Comparison of ENCODE assay signal across 11 mouse cellular contexts in the genomic region with DNA sequence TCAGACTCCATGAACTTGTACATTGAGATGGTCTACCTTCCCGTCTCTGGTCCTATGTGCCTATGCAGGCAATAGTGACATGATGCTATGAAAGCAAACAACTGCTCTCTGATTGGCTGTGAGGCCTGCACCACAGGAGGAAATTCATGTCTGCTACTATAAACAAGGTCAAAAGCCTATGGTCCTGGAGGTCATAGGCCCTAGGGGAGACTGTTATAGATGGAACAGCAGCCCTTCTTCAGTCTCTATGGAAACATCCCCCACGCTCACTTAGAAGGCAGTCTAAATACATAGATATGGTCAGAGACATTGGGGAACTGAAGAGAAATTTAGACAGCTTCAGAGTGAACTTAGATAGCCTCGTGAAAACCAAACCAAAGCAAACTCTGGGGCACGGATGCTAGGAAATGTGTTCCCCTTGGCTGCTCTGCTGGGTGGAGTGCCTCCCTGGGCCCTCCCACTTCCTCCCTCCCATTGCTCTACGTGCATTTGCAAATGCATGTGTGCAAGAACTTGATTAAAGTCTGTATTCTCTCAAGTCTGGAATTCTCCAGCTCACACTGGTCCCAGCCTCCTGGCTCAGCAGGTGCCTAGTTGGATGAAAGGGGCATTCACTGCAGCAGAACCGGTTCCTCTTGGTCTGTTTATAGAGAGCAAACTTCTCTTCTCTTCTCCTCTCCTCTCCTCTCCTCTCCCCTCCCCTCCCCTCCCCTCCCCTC. TPM values are rescaled to one million over a fixed set of nuclear protein-coding genes. Genes with fewer than 3 reads are reported as not detected.
DNase-seq lines count a peak whose midpoint lies in the region; ATAC-seq lines count a peak whose summit lies in the region.
"Had no signal": no experiment of that assay in that cellular context is flagged by ENCODE, and none has a peak within 500 bp of the region (broad histone marks: within the 10 kb centered on the region; RNA-seq: fewer than 3 reads in every experiment).

No protein-coding gene starts in this region.

- H3K27me3 ChIP-seq in midbrain, embryonic 11.5 days (ENCODE audit: control insufficient read depth, insufficient read depth, low read length), result no peaks in the 10 kb centered on the region
- H3K27me3 ChIP-seq in midbrain, embryonic 10.5 days (ENCODE audit: low read depth, poor library complexity, severe bottlenecking), result no peaks in the 10 kb centered on the region
- H3K27me3 ChIP-seq in stomach, embryonic 14.5 days (ENCODE audit: control insufficient read depth, insufficient read depth, low read length), result no peaks in the 10 kb centered on the region
- H3K27me3 ChIP-seq in midbrain, embryonic 13.5 days, result no peaks in the 10 kb centered on the region

- WGBS in midbrain, embryonic 11.5 days, result 36% methylated on average over 6 of the region's 6 CpGs
- WGBS in midbrain, embryonic 10.5 days, result 35% methylated on average over 6 of the region's 6 CpGs
- WGBS in stomach, embryonic 14.5 days, result 39% methylated on average over 6 of the region's 6 CpGs
- WGBS in midbrain, embryonic 13.5 days, result 38% methylated on average over 6 of the region's 6 CpGs

- no peak overlapping the region for H3K4me3 ChIP-seq in midbrain, embryonic 11.5 days (ENCODE audit: low read depth, low read length)
- H3K4me3 ChIP-seq in midbrain, embryonic 10.5 days, result no peak overlapping the region
- no peak overlapping the region for H3K4me3 ChIP-seq in stomach, embryonic 14.5 days (ENCODE audit: low read depth, low read length)
- no peak overlapping the region for H3K4me3 ChIP-seq in midbrain, embryonic 13.5 days (replicated peaks)

- H3K27ac ChIP-seq in midbrain, embryonic 11.5 days (ENCODE audit: low read depth, low read length), result no peak overlapping the region
- H3K27ac ChIP-seq in midbrain, embryonic 10.5 days (replicated peaks), result no peak overlapping the region
- peak overlapping the region; percentile 58 for H3K27ac ChIP-seq in stomach, embryonic 14.5 days (ENCODE audit: low read length)
- H3K27ac ChIP-seq in midbrain, embryonic 13.5 days, result no peak overlapping the region
- H3K27ac ChIP-seq: hindbrain, postnatal 0 days had no signal

- H3K9ac ChIP-seq in midbrain, embryonic 11.5 days (ENCODE audit: low read length), result no peak overlapping the region
- H3K9ac ChIP-seq in stomach, embryonic 14.5 days (replicated peaks; ENCODE audit: low read depth, low read length), result no peak overlapping the region
- no peak overlapping the region for H3K9ac ChIP-seq in midbrain, embryonic 13.5 days (replicated peaks)

- DNase-seq in midbrain, embryonic 11.5 days (ENCODE audit: low spot score, missing footprints), result peak; percentile 64
- DNase-seq in midbrain, embryonic 10.5 days (ENCODE audit: low spot score), result no peak
- peak; percentile 72 for DNase-seq in WW6 (ENCODE audit: low read depth, low spot score)
- DNase-seq in kidney, postnatal 14 days, result peak; percentile 62
- DNase-seq in frontal cortex, postnatal 36 days (ENCODE audit: low spot score in 2 of 2), result no peak
- DNase-seq: adrenal gland, postnatal 36 days; cerebellum, adult 9-11 months; gastrocnemius, postnatal 10 days had no signal

- no peaks in the 10 kb centered on the region for H3K9me3 ChIP-seq in midbrain, embryonic 11.5 days (ENCODE audit: control insufficient read depth, low read length)
- H3K9me3 ChIP-seq in midbrain, embryonic 10.5 days (replicated peaks), result peaks cover 17% of the 10 kb centered on the region
- peaks cover 3% of the 10 kb centered on the region; the same call in 1 of the 2 replicates for H3K9me3 ChIP-seq in stomach, embryonic 14.5 days (ENCODE audit: control insufficient read depth, low read depth, low read length)
- H3K9me3 ChIP-seq in midbrain, embryonic 13.5 days, result no peaks in the 10 kb centered on the region; the same call in 1 of the 2 replicates

- H3K4me1 ChIP-seq in midbrain, embryonic 11.5 days (ENCODE audit: control insufficient read depth, insufficient read depth, low read length), result no peaks in the 10 kb centered on the region
- peaks cover 5% of the 10 kb centered on the region; the same call in 1 of the 2 replicates for H3K4me1 ChIP-seq in midbrain, embryonic 10.5 days
- no peaks in the 10 kb centered on the region for H3K4me1 ChIP-seq in stomach, embryonic 14.5 days (ENCODE audit: control insufficient read depth, insufficient read depth, low read length)
- no peaks in the 10 kb centered on the region for H3K4me1 ChIP-seq in midbrain, embryonic 13.5 days (replicated peaks)

- H3K36me3 ChIP-seq in midbrain, embryonic 11.5 days (ENCODE audit: control insufficient read depth, insufficient read depth, low read length), result no peaks in the 10 kb centered on the region
- no peaks in the 10 kb centered on the region for H3K36me3 ChIP-seq in midbrain, embryonic 10.5 days
- H3K36me3 ChIP-seq in stomach, embryonic 14.5 days (ENCODE audit: control insufficient read depth, insufficient read depth, low read length), result no peaks in the 10 kb centered on the region
- H3K36me3 ChIP-seq in midbrain, embryonic 13.5 days, result no peaks in the 10 kb centered on the region

- no peak for ATAC-seq in midbrain, embryonic 11.5 days (ENCODE audit: low FRiP score)
- peak; percentile 63; the same call in 1 of the 2 replicates for ATAC-seq in stomach, embryonic 14.5 days (ENCODE audit: insufficient number of reproducible peaks, insufficient read depth, low FRiP score, low read depth)
- no peak for ATAC-seq in midbrain, embryonic 13.5 days
- ATAC-seq: hindbrain, postnatal 0 days had no signal

- H3K4me2 ChIP-seq in midbrain, embryonic 11.5 days, result no peak overlapping the region
- H3K4me2 ChIP-seq in stomach, embryonic 14.5 days (replicated peaks; ENCODE audit: low read depth, low read length), result no peak overlapping the region
- no peak overlapping the region for H3K4me2 ChIP-seq in midbrain, embryonic 13.5 days (replicated peaks)

RNA-seq across cellular contexts. Expression of a gene that starts 20.6 kb away (rescaled TPM):
- 83.6 and 89.2 TPM in 2 replicates for polyA plus RNA-seq in midbrain, embryonic 11.5 days (2014; fragmentation: Nextera tagmentation; extraction: Ambion mirVana)
- 66.1 and 69.7 TPM in 2 replicates for polyA plus RNA-seq in midbrain, embryonic 10.5 days (2016; fragmentation: Nextera tagmentation; extraction: Ambion mirVana)
- 89.3 and 114 TPM in 2 replicates for polyA plus RNA-seq in stomach, embryonic 14.5 days (2014; fragmentation: Nextera tagmentation; extraction: Ambion mirVana)
- 48.7 and 60.9 TPM in 2 replicates for polyA plus RNA-seq in midbrain, embryonic 13.5 days (2015; fragmentation: Nextera tagmentation; extraction: Ambion mirVana)

RNA-seq across cellular contexts. Expression of a gene that starts 22.0 kb away (rescaled TPM):
- polyA plus RNA-seq in midbrain, embryonic 11.5 days (2014; fragmentation: Nextera tagmentation; extraction: Ambion mirVana), result 9.4 and 10.7 TPM in 2 replicates
- 2.8 and 5.8 TPM in 2 replicates for polyA plus RNA-seq in midbrain, embryonic 10.5 days (2016; fragmentation: Nextera tagmentation; extraction: Ambion mirVana)
- 14.7 and 14.9 TPM in 2 replicates for polyA plus RNA-seq in stomach, embryonic 14.5 days (2014; fragmentation: Nextera tagmentation; extraction: Ambion mirVana)
- polyA plus RNA-seq in midbrain, embryonic 13.5 days (2015; fragmentation: Nextera tagmentation; extraction: Ambion mirVana), result 18.5 and 19.5 TPM in 2 replicates

Comparison
In these comparisons a context has a peak if more than half of its experiments do, and no peak if none do; other contexts are left out.
1. DNase-seq: peak in midbrain, embryonic 11.5 days (single experiment), WW6 (single experiment) and kidney, postnatal 14 days (single experiment); none in midbrain, embryonic 10.5 days (single experiment) and frontal cortex, postnatal 36 days (0 of 2).